Mouse (Mus musculus): ENCODE measurements around the gene Vezt.

Gene Vezt

DNA sequence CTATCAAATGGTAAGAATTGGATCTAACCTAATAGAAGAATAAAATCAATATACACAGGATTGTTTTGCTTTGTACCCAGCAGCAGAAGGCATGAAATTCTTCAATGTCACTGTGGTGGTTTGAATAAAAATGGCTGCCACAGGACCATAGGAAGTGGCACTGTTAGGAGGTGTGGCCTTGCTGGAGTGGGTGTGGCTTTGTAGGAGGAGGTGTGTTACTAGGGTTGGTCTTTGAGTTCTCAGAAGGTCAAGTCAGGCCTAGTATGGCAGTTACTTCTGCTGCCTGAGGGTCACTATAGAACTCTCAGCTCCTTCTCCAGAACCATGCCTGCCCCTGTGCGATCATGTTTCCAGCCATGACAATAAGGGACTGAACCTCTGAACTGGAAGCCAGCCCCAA, 40.5 kb downstream of the Vezt start:
- in situ Hi-C loops (cut with MboI; ENCODE audit: low pct_unique_long_range_greater_than_20kb in 1 of 2, low sequenced_read_pairs in 2 of 2, unreplicated experiment in 1 of 2) = no loop called here

DNA sequence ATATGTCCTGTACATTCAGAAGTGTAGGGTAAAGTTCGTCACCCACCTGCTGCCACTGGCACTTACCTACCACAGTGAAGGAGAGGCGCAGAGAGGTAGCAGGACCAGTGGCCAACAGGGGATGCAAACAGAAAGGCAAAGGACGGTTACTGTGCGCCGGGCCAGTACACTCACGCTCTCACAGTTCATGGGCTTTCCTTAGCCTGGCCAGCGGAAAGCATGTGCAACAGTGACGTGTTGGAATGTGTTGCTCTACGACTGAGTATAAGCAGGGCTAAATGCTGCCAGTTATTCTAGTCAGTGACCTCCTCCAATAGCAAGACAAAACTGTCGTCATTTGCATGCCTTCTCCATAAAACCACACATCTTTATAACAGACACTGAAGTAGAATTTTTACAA, 41.5 kb downstream of the Vezt start:
- in situ Hi-C loops (cut with MboI; ENCODE audit: low pct_unique_long_range_greater_than_20kb in 1 of 2, low sequenced_read_pairs in 2 of 2, unreplicated experiment in 1 of 2) = no loop called here

DNA sequence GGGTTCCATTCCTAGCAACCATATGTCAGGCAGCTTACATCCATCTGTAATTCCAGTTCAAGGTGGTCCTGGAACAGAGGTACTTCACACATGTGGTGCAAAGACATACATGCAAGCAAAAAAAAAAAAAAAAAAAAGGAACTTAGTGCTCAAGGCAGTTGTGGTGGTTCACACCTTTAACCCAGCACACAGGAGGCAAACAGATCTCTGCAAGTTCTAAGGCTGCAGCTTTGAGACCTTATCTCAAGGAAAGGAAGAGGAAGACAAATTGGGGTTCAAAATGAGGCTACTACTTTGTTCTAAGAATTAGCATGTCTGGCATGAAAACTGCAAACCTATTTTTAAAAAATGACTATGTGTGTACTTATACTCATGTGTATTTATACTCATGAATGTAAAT, 50.3 kb downstream of the Vezt start:
- in situ Hi-C loops (cut with MboI; ENCODE audit: low pct_unique_long_range_greater_than_20kb in 1 of 2, low sequenced_read_pairs in 2 of 2, unreplicated experiment in 1 of 2) = no loop called here

DNA sequence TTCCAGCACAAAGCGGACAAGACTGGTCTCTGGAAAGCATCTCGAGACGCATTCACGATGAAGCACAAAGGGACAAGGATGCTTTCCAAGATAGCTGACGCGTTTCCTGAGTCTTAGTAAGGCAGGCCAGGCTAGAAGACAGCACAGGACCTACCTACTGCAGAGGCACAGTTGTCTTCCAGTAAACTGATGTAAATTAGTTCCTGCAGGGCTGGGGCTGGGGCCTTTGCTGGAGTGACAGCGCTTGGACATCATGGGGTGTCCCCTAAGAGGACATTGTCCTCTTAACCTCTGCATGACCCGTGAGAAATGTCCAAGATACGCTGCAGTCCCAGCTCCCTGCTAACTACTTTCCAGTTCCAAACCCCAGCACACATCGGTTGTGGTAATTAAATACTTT, 66.3 kb downstream of the Vezt start:
- in situ Hi-C loops (cut with MboI; ENCODE audit: low pct_unique_long_range_greater_than_20kb in 1 of 2, low sequenced_read_pairs in 2 of 2, unreplicated experiment in 1 of 2) = no loop called here

DNA sequence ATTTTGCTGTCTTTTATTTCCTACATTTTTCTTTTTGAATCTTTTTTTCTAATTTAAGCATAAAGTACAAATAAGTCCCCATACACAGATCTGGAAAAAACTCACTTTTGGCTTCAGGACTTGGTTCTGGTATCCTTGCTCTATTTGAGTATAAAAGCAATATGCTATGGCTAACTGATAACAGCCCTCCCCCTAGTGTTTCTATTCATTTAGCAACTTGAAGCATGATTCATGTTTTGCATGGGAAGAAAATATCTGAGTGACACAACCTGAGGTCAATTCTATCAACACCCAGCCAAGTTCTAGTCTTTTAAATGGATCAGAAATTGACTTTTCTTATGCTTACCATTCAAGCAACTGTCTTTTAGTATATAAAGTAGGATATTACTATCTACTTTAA, 68.1 kb downstream of the Vezt start:
- in situ Hi-C loops (cut with MboI; ENCODE audit: low pct_unique_long_range_greater_than_20kb in 1 of 2, low sequenced_read_pairs in 2 of 2, unreplicated experiment in 1 of 2) = no loop called here

DNA sequence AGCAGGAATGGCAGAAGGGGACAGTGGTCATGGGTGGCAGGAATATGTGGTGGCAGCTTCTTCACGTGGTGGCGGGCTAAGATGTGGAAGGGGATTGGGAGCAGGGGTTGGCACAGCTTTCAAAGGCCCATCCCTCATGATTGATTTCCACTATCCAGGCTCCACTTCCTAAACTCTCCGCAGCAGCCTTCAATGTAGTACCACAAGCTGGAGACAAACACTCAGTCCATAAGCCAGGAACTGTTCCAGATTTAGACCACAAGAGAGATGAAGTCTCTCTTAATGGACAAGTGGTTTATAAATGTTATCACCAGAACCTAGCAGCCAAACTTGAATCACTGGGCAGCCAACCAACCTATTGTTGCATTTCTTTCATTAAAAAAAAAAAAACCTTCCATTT, 81.6 kb downstream of the Vezt start:
- in situ Hi-C loops (cut with MboI; ENCODE audit: low pct_unique_long_range_greater_than_20kb in 1 of 2, low sequenced_read_pairs in 2 of 2, unreplicated experiment in 1 of 2) = no loop called here

DNA sequence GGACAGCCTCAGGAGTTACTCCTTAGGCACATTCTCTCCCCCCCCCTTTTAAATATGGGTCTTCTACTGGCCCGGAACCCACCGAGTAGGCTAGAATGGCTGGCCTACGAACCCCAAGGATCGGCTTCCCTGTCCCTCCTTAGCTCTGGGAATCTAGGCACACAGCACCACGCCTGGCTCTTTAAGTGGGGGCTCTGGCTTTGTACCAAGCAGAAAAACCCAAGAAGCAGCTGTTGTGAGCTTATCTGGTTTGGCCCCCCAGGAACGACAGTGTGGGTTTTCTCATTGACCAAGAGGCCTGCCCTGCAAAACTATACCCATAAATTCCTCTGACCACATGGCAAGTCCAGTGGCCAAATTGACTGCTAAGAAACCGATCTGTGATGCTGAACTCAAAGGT, 82.1 kb downstream of the Vezt start:
- in situ Hi-C loops (cut with MboI; ENCODE audit: low pct_unique_long_range_greater_than_20kb in 1 of 2, low sequenced_read_pairs in 2 of 2, unreplicated experiment in 1 of 2) = no loop called here

DNA sequence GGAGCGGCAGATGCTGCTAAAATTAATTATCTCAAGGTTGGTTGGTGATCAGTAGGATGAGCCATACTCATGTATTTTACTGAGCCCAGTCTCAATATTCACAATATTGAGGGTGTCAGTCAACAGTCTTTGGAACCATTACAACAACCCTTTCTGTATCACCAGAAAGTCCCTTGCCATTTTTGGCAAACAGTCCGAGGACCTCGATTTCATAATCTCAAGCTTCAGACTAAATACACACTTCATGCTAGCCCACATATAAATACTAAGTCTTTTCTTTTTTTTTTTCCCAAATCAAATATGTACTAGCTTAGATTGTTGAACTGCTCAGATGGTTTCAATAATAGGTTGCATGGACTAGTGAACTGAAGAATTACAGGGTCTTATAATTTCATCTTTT, 84.6 kb downstream of the Vezt start:
- in situ Hi-C loops (cut with MboI; ENCODE audit: low pct_unique_long_range_greater_than_20kb in 1 of 2, low sequenced_read_pairs in 2 of 2, unreplicated experiment in 1 of 2) = no loop called here

DNA sequence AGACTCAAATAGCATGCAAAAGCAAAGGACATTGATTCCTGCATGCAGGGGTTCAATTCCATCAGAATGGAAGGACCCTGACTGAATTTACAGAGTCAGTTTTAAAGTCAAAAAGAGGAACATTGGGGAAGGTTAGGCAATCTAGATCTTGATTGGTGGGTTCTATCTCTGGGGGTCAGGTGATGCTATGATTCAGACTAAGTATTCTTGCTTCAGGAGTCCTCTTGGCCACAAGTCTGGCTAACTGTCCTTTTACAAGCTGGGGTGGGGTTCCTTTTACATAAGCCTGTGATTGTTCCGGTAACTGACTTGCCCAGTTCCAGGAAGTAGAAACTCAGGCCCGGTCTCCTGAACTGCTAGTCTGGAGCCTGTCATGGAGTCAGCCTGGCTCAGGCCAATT, 85.7 kb downstream of the Vezt start:
- in situ Hi-C loops (cut with MboI; ENCODE audit: low pct_unique_long_range_greater_than_20kb in 1 of 2, low sequenced_read_pairs in 2 of 2, unreplicated experiment in 1 of 2) = no loop called here

DNA sequence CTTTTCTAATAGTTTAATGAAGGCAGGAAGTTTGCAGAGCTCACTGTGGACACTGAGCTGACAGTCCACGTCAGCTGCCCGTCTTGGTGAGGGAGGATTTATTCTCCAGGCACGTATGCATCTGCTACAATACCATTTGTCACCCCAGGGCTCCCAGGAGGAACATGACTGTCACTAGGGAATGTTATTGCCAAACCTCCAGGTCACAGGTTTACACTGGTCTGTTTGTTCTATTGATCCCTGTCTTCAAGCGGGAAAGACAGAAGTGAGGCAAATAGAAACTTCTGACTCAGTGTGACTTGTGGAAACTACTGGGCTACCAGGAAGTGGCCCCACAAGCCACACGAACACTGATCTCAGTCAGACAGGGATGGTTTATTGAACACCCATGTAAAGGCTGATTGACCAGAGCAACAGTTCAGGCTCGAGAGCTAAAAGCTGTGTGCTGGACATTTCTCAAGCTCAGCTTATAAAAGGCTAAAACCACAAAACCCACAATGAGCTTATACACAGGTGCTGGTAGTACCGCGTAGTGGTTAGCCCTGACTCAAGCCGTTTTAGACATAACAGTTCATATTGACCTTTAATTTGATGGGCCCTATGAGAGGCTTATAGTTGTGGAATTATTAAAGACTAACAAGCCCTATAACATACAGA, 89.6 kb downstream of the Vezt start:
- in situ Hi-C loops (cut with MboI; ENCODE audit: low pct_unique_long_range_greater_than_20kb in 1 of 2, low sequenced_read_pairs in 2 of 2, unreplicated experiment in 1 of 2) = no loop called here

DNA sequence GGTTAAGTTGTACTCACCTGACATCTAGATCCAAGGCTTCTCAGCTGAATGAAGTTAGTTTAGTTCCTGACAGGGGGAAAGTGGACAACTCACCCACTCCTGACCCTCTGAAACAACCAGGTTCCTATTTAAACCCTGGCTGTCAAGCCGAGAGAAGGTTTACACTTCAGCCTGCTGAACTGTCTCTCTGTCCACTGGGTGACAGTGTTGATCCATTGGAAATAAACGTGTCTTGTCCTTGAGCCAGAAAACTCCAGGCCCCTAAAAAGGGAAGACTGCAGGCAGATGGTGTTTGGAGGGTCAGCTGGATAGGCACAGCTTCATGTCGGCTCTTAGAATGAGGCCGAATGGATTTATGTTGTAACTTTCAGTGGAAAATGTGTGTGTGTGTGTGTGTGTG, 90.3 kb downstream of the Vezt start:
- in situ Hi-C loops (cut with MboI; ENCODE audit: low pct_unique_long_range_greater_than_20kb in 1 of 2, low sequenced_read_pairs in 2 of 2, unreplicated experiment in 1 of 2) = no loop called here

DNA sequence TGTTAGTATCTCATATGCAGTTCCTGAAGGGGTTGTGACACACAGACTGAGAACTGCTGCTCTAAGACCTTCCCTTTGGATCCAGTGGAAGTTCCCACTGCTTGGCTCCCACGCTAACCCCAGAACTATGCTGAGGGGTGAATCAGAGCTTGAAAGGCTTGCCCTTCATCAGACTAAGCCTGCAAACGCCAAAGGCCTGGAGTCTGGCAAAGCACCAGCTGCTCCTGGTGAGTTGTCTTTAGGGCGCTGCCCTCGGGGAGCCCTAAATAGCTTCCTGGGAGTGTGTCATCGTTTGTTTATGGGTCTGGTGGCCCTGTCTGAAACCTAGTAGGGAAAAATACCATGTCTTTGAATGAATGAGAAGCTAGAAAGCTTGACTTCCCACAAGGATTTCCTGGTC, 91.4 kb downstream of the Vezt start:
- in situ Hi-C loops (cut with MboI; ENCODE audit: low pct_unique_long_range_greater_than_20kb in 1 of 2, low sequenced_read_pairs in 2 of 2, unreplicated experiment in 1 of 2) = no loop called here

DNA sequence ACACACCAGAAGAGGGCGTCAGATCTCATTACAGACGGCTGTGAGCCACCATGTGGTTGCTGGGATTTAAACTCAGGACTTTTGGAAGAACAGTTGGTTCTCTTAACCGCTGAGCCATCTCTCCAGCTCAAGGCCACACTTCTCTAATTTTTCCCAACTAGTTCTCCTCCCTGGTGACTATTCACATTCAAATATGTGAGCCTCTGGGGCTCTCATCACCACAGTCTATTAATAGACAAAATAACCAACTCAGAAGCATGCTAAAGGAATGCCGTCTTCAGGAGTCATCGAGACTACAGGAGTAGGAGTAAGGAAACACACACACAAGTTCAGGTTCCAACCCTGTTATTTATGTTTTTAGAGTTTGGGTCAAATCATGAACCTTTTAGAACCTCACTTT, 95.3 kb downstream of the Vezt start:
- in situ Hi-C loops (cut with MboI; ENCODE audit: low pct_unique_long_range_greater_than_20kb in 1 of 2, low sequenced_read_pairs in 2 of 2, unreplicated experiment in 1 of 2) = no loop called here

DNA sequence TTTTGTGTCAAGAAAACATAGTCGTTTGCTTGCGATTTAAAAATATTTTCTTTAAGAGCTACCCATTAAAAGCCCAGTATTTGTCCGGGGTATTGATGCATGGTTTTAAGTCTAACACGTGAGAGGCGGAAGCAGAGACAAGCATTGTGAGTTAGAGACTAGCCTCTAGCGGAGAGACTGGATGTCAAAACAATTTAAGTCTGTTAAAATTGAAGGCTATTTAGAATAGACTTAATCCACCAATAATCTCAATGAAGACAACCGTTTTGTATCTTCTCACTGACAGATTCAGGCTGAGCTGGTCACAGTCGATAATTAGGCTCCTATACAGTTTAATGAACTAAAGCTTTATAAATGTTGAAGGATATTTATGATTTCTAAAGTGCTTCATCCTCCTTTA, 95.9 kb downstream of the Vezt start:
- in situ Hi-C loops (cut with MboI; ENCODE audit: low pct_unique_long_range_greater_than_20kb in 1 of 2, low sequenced_read_pairs in 2 of 2, unreplicated experiment in 1 of 2) = no loop called here

DNA sequence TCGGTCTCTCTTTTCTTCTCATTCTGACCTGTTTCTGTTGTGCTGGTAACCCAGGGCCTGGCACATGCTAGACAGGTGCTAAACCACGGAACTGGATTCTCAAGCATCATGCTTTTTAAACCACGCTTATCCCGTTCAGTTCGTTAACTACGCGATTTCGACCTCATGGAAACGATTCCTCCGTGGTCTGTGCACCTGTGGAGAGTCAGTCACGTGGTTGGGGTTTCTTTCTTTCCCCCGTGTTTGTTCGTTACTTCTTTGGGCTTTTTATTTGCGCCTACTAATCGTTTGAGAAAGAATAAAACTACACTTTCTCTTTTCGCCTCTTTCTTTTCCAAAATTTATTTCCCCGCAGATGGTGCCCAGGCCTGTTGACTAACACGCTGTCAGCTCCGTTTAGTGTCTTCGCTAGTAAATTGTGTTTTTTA, 96.8 kb downstream of the Vezt start:
- in situ Hi-C loops (cut with MboI; ENCODE audit: low pct_unique_long_range_greater_than_20kb in 1 of 2, low sequenced_read_pairs in 2 of 2, unreplicated experiment in 1 of 2) = no loop called here

DNA sequence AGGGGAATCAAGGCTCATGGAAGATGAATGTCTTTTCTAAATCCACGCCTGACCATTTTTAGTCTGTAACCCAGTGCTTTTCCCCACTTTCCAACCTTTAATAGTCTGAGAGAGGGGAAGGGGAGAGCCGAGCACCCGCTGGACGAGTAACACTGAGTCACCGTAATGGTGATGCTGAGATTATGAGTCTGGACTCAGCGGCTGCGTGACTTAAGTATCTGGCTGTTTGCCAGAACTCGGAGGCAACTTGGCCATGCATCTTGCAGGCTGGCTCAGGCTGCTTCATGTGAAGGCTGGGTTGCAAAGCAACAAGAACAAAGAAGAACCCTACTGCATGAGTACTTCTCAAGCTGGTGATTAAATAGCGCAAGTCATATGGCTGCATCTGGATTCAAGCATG, 101.6 kb downstream of the Vezt start:
- in situ Hi-C loops (cut with MboI; ENCODE audit: low pct_unique_long_range_greater_than_20kb in 1 of 2, low sequenced_read_pairs in 2 of 2, unreplicated experiment in 1 of 2) = no loop called here

DNA sequence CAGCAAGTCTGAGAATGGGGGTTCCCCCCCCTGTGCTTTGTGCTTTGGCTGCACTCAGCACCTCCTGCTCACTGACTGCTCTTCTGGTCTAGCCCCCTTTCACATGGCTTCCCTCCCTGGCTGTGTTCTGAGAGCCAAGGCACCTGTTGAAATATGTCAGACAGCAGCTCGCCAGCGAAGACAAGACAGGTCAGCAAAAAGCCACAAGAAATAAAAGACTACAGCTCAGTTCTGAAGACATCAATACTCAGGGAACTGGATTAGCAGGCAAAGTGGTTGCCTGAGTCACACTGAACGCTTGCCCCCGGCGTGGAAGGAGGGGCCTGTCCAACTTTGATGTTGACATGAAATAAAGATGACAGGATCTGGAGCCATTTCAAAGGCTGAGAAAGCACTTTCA, 102.8 kb downstream of the Vezt start:
- in situ Hi-C loops (cut with MboI; ENCODE audit: low pct_unique_long_range_greater_than_20kb in 1 of 2, low sequenced_read_pairs in 2 of 2, unreplicated experiment in 1 of 2) = no loop called here

DNA sequence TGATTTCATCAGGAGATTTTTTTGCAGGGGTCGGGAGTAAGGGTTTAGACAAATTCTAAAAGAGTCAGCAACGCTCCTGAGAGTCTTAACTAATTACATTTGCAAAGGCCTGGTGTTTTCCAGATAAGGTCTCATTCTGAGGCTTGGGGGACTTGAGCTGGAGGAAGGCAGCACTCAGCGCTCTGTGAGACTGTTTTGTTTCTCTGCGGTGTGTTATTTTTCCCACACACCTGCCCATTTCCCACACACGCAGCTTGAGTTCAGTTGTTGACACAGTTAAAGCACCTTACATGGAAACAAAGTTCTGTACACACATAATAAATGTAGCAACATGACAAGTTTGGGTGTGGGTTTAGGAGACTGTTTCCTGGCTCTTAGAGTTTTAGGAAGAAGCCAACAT, 103.6 kb downstream of the Vezt start:
- in situ Hi-C loops (cut with MboI; ENCODE audit: low pct_unique_long_range_greater_than_20kb in 1 of 2, low sequenced_read_pairs in 2 of 2, unreplicated experiment in 1 of 2) = no loop called here

DNA sequence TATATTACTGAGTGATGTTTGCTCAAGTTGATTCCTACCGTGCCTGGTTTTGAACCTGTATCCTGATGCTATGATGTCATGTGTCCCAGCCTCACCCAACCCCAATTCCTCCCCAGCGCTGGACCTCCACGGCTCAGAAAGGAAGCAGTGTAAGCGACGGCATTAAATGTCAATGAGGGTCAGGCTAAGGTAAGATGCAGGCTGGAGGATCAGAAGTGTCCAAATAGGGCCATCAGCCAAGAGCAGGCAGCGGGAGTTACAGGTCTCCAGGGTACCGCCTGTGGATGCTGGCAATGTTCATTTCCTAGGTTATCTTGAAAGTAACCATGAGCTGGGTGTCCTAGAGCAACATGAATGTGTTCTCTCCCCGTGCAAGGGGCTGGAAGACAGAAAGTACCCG, 104.2 kb downstream of the Vezt start:
- in situ Hi-C loops (cut with MboI; ENCODE audit: low pct_unique_long_range_greater_than_20kb in 1 of 2, low sequenced_read_pairs in 2 of 2, unreplicated experiment in 1 of 2) = no loop called here

DNA sequence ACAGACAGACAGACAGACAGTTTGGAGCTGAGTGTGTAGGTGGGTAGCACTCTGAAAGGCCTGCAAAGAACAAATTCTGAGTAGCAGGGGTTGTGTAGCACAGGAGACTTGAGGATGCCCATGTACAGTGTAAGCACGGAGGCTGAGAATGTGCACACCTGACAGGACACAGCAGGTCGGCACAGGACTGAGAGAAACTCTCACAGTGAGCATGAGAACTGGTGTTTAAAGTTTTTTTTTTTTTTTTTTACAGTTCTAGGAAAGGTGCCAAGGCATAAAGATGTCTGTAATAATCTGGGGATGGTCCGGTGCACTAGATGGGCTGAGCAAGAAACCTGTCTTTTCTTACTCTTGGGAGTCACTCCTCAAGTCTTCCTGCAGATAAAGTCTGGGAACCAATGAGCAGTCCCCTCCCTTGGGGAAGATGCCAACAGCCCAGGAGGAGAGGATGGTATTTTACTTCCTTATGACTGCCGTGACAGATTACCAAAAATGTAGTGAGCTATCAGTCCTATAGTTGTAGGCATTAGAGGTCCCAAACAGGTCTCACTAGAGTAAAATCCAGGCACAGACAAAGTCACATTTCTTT, 105.3 kb downstream of the Vezt start:
- in situ Hi-C loops (cut with MboI; ENCODE audit: low pct_unique_long_range_greater_than_20kb in 1 of 2, low sequenced_read_pairs in 2 of 2, unreplicated experiment in 1 of 2) = no loop called here

DNA sequence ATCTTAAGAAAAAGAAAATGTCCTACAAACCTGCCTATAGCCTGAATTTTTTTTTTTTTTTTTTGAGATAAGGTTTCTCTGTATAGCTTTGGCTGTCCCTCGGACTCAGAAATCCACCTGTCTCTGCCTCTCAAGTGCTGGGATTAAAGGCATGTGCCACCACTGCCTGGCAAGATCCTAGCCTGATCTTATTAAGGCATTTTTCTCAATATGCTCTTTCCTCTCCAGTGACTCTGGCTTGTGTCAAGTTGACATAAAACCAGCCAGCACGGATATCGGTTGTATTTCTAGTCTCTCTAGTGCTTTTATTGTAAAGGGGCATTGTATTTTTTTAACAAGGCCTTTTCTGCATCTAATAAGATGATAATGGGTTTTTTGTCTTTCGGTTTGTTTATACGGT, 111.0 kb downstream of the Vezt start:
- in situ Hi-C loops (cut with MboI; ENCODE audit: low pct_unique_long_range_greater_than_20kb in 1 of 2, low sequenced_read_pairs in 2 of 2, unreplicated experiment in 1 of 2) = no loop called here
